Mouse (Mus musculus): ENCODE results near the gene Efcab6.
"Not testable (repeated sequence)": the region's sequence is repeated elsewhere in the genome, so short reads cannot be mapped to it uniquely, and the experiment has no call there.

Gene Efcab6

DNA sequence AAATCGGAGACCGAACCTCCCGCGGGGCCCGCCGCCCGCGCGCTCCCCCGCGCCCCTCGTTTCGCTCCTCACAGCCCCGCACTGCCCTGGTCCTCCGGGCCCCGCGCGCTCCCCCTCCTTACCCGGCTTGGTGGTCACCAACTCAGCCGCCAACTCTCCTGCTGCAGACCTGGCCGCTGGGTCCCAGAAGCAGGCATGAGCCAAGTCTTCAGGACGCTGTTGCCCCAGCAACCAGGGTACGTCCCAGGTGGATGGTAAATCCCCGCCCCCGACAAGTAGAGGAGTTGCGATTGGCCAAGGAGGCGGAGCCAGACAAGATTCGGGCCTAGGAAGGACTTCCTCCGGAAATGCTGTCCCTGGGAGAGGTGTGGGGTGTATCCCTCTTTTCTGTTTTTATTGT, at the start of gene Efcab6:
Efcab6 (minus strand) TSS at position 240 of the 400 bp plus-strand sequence.
- DNase-seq = no peak

DNA sequence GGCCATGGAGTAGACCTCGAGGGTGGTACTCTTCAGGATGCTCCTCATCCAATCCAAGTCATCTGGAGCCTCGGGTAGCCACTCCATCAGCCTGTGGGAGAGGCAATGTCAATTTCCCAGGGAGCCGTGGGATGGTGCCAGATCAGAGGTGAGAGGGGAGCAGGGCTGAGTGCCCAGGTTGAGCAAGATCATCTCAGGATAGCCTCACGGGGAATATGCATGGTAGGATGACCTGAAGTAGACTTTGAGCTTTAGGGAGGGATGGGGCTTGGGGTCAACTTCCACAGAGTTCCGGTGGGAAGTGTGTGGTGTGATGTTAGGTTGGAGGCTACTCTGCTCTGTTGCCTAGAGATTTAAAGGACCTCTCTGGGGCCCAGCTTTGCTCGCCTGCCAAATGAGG, 48.7 kb upstream of the Efcab6 start:
- no peak for DNase-seq

- DNase-seq = peak; percentile 34
Measured at GRCm38 (mm10) chr15:84108899-84109298, 43.7 kb upstream of the Efcab6 start.

DNA sequence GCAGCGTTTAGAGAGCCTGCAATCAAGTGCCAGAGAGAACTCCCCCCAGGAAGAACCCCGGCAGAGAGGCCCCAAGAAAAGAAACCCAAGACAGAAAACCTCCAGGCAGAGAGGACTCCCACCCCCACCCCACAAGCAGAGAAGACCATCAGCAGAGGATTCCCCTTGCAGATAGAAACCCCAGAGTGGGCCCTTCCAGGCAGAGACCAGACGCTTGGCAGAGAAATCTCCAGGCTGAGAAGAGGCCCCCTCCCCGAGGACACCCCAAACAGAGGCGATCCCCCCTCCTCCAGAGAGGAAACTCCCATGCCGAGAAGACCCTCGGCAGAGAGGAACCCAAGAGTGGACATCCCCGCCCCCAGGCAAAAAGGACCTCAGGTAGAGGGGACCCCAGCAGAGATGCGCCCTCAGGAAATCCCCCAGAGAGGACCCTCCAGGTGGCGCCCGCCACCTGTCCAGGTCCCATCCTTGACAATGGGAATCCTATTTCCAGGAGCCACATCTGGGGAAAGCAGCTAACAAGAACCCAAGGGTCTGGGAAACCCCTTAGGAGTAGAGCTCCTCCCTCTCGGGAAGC, 40.8 kb upstream of the Efcab6 start:
- DNase-seq = no peak

DNA sequence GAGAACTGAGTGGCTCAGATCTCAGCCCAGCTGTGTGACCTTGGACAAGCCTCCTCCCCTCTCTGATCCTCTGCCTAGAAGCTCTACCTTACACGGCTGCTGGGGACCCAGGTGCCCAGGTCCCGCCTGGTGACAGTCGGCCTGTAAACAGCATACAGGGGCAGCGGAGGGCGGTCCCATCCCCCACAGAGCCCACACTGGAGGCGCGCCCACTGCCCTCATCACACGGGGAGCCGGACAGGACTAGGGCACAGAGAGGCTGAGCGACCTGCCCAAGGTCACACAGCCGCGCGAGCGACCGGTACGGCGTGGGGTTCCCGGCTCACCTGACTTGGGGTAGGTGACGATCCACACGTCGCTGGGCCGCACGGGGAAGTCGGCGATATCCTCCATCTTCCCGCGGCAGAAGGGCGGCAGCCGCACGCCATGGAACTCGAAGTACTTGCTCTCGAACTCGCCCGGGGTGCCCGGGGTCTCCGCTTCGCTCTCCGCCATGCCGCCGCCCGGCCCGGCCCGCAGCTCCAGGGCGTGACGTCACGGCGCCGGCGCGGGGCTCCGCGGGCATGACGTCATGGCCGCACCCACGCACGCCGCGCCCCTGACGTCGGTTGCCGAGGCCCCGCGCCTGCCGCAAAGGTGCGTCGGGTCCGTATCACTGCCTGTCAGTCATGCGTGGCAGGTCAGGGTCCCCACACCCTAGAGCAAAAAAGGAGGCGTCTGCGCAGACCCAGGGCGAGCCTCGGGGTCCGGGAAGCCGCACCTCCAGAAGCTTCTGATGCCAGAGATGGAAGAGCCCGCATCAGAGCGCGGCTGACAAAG, 40.1 kb upstream of the Efcab6 start, which contains the start of gene Sult4a1:
Sult4a1 (minus strand) TSS at position 650 of the 819 bp plus-strand sequence.
- DNase-seq = no peak

- no peak for DNase-seq
Measured at GRCm38 (mm10) chr15:84104626-84105025, 39.4 kb upstream of the Efcab6 start.

DNA sequence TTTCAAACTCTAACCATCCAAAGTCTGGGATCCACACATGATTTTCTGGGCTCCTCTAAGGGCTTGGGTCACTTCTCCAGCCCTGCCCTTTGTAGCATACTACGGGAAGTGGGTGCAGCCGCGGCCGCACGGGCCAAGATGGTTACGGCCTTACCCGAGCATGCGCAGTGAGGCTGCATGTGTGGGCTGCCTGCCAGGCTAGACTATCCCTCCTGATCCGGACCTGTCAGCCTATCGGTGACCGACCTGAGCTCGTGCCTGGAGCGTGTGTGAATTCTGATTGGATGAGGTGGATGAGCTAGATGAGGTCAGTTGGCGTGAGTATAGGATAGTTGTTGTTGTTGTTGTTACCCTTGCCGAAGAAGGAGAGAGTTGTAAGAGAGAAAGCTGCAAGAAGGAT, 32.4 kb upstream of the Efcab6 start:
- not testable (repeated sequence) for DNase-seq

DNA sequence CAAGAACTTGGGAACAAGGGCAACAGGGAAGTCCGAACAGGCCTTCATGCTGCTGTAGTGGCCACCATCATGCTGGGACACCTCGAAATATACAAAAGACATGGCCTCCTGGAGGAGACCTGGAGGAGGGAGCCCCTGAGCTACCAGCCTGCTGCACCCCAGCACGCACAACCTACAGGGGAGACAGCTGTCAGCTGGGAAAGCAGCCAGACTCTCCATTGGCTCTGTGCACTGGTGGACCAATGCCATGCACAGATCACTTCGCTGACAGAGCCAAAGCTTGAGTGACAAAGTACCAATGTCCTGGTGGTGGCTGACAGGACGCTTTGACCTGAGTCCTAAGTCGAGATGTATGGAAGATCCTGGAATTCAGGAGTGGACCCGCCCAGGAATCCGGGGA, 30.9 kb upstream of the Efcab6 start:
- DNase-seq = no peak

GRCm38 (mm10) chr15:84094921-84095320, 29.7 kb upstream of the Efcab6 start:
- no peak for DNase-seq

- no peak for DNase-seq
Measured at GRCm38 (mm10) chr15:84086775-84087174, 21.6 kb upstream of the Efcab6 start.

GRCm38 (mm10) chr15:84086364-84086763, 21.2 kb upstream of the Efcab6 start:
- DNase-seq = peak; percentile 17

GRCm38 (mm10) chr15:84080069-84080468, 14.9 kb upstream of the Efcab6 start:
- DNase-seq = no peak

GRCm38 (mm10) chr15:84079519-84079918, 14.3 kb upstream of the Efcab6 start:
- no peak for DNase-seq

DNA sequence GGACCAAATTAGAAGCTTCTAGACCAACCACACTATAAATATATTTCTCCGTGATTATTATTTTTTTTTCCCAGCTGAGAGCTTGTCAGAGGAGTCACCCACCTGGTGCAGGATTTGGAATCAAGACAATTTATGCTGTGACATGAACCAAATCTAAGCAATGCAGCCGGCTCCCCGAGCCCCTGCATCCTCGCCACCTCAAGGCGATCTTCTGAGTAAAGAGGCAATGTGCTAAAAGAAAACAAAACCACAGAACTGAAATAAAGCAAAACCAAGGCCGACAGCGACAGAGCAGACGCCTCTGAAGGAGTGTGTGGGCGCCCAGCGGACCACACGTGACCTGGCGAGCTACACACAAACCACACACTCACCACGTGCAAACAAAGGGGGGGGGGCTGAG, 13.5 kb upstream of the Efcab6 start:
- no peak for DNase-seq

DNA sequence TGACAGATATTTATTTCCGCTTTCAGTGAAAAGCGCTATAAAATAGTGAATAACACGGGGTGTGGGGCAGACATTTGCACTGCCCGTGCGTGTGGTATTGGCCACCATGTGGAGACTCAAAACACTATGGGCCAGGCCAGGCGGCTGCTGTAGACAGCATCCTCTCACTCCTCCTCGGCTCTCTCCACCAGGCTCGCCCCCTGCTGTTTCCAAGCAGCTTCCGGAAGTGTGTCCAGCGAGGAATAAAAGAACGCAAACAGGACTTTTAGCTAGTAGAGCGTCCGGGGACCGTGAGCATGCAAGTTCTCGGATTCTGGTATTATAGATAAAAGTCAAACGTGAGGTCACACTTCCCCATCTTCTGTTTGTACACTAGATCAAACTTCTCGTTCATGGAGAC, 12.0 kb upstream of the Efcab6 start:
- DNase-seq = no peak

GRCm38 (mm10) chr15:84074705-84075185, 9.6 kb upstream of the Efcab6 start:
- peak; percentile 10 for DNase-seq

GRCm38 (mm10) chr15:84073911-84074704, 8.9 kb upstream of the Efcab6 start:
- DNase-seq = peak; percentile 60

DNA sequence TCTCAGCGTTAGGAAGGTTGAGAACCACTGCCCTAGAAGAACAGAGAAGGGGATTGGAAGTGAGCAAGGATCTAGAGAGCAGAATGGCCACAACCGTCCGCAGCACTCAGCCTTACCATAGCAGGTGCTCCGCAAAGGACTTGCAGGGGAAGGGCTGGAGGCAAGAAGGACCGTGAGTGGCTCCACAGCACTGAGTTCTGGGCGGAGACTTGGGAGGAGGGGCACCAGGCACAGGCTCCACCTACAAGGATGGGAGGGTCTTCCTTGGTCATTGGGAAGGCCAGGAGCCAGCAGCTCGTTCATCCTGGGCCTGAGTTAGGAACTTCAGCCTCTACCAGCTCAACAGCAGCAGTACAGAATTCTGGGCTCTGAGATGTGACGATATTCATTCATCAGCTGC, 7.9 kb upstream of the Efcab6 start:
- DNase-seq = no peak

- DNase-seq = peak; percentile 41
Measured at GRCm38 (mm10) chr15:84072226-84072625, 7.0 kb upstream of the Efcab6 start.

GRCm38 (mm10) chr15:84070116-84070676, 5.0 kb upstream of the Efcab6 start:
- no peak for DNase-seq

DNA sequence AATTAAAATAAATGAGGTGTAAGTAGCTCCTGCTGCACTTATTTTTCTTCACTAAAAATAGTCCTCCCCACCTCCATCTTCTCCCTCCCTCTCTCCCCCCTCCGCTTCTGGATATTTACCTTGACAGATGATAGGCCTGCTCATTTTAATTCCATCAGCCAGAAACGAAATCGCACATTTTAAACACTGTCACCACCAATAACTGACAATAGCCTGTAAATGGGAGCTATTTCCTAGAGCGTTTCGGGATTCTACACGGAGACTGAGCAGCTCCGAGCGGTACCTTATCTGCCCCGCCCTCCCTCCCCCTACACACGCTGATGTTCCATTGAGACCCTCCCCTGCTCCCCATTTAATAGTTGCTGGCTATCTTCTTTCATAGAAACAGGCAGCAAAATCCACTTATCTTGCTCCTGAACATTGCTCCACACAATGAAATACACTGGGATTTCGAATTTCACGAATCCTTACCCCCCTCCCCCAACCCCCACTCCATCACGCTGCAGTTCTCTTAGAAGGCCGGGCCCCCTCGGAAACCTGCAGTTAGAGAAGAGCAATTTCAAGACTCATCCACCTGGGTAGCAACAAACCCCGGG, 4.4 kb upstream of the Efcab6 start:
- no peak for DNase-seq

GRCm38 (mm10) chr15:84065701-84066100, 522 bp upstream of the Efcab6 start:
- DNase-seq = no peak

- DNase-seq = no peak
Measured at GRCm38 (mm10) chr15:84058841-84059240, 6.3 kb downstream of the Efcab6 start.

Data from liver (tissue).